8 mouse cellular contexts compared by ENCODE assay signal in the genomic region with DNA sequence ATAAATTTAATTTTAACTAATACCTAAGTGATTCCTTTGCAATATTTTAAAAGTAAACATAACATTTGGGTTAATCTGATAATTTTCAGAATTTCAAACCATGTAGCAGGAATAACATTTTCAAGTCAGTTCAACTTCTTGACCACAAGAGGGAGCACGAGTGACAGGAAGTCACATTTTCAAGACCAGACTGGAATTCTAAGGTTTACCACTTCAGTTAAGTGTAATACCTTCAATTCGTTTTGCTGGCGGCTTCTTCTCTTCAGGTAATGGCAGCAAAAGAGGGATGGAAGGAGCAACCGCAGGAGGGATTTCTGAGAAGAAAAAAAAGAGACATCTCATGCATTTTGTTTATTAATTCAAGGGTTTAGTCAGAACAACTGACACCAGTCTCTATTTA.
DNase-seq lines count a peak whose midpoint lies in the region; ATAC-seq and TF ChIP-seq lines count a peak whose summit lies in the region.

No protein-coding gene starts in this region.

- DNase-seq in cerebellum, adult 2 months, result peak in 1 of 2 experiments; percentile 25
- no peak for DNase-seq in cerebellum, adult 11-12 months
- peak in 2 of 3 experiments; percentile 3 to 4 for DNase-seq in liver, embryonic 14.5 days (ENCODE audit: low read depth in 3 of 3, low spot score in 3 of 3)
- no peak for DNase-seq in liver, embryonic 11.5 days (ENCODE audit: low spot score)
- DNase-seq in cerebellum, adult 9-10 months, result peak; percentile 34
- peak; percentile 41 for DNase-seq in lung, postnatal 36 days

- no peak overlapping the region for H3K9ac ChIP-seq in liver, embryonic 14.5 days (replicated peaks)
- H3K9ac ChIP-seq in liver, embryonic 11.5 days (ENCODE audit: low read depth, low read length), result no peak overlapping the region
- H3K9ac ChIP-seq in heart, embryonic 11.5 days (ENCODE audit: low read depth, low read length), result no peak overlapping the region

- H3K4me2 ChIP-seq in liver, embryonic 14.5 days (ENCODE audit: low read depth), result no peak overlapping the region
- H3K4me2 ChIP-seq in liver, embryonic 11.5 days, result no peak overlapping the region
- H3K4me2 ChIP-seq in heart, embryonic 11.5 days, result no peak overlapping the region

- WGBS in cerebellum, adult 2 months, result 24% methylated on average over 4 of the region's 4 CpGs
- WGBS in liver, embryonic 14.5 days (ENCODE audit: insufficient replicate concordance), result 17% methylated on average over 4 of the region's 4 CpGs
- WGBS in liver, embryonic 11.5 days, result 27% methylated on average over 4 of the region's 4 CpGs
- WGBS in heart, embryonic 11.5 days (ENCODE audit: insufficient replicate concordance), result 26% methylated on average over 4 of the region's 4 CpGs

- H3K27me3 ChIP-seq in cerebellum, adult 2 months (ENCODE audit: control insufficient read depth, insufficient read depth, low read length), result no peaks in the 10 kb centered on the region
- no peaks in the 10 kb centered on the region for H3K27me3 ChIP-seq in liver, embryonic 14.5 days (ENCODE audit: control insufficient read depth, insufficient read depth, low read length)
- H3K27me3 ChIP-seq in liver, embryonic 11.5 days (replicated peaks; ENCODE audit: control insufficient read depth, insufficient read depth, low read length), result no peaks in the 10 kb centered on the region
- no peaks in the 10 kb centered on the region for H3K27me3 ChIP-seq in heart, embryonic 11.5 days (ENCODE audit: control insufficient read depth, insufficient read depth, low read length)

- no peak overlapping the region for H3K27ac ChIP-seq in cerebellum, adult 2 months (ENCODE audit: insufficient read depth, low read length)
- H3K27ac ChIP-seq in liver, embryonic 14.5 days, result no peak overlapping the region
- H3K27ac ChIP-seq in liver, embryonic 11.5 days (ENCODE audit: low read depth, low read length), result no peak overlapping the region
- H3K27ac ChIP-seq in heart, embryonic 11.5 days (ENCODE audit: low read depth, low read length), result no peak overlapping the region

- no peak for TF ChIP-seq EP300 in liver, embryonic 14.5 days (IDR thresholded peaks at IDR 0.05; ENCODE audit: low read depth)

- no peak overlapping the region for H3K4me3 ChIP-seq in cerebellum, adult 2 months (replicated peaks; ENCODE audit: insufficient read depth, low read depth, low read length)
- H3K4me3 ChIP-seq in liver, embryonic 14.5 days (ENCODE audit: insufficient read depth in 1 of 2, low read depth in 2 of 2, low read length in 2 of 2), result no peak overlapping the region
- H3K4me3 ChIP-seq in liver, embryonic 11.5 days (ENCODE audit: low read depth, low read length), result no peak overlapping the region
- H3K4me3 ChIP-seq in heart, embryonic 11.5 days (ENCODE audit: low read depth, low read length), result no peak overlapping the region

- TF ChIP-seq CTCF in cerebellum, adult 2 months (IDR thresholded peaks at IDR 0.05; ENCODE audit: borderline replicate concordance, insufficient read depth, low read depth, low read length), result peak; percentile 36; the same call in 1 of the 2 replicates
- peak; percentile 57 for TF ChIP-seq CTCF in liver, embryonic 14.5 days (IDR thresholded peaks at IDR 0.05; ENCODE audit: low read depth)

- no peak for TF ChIP-seq POLR2A in cerebellum, adult 2 months (IDR thresholded peaks at IDR 0.05; ENCODE audit: borderline replicate concordance, insufficient read depth, low read length)

- no peaks in the 10 kb centered on the region for H3K36me3 ChIP-seq in liver, embryonic 14.5 days (replicated peaks; ENCODE audit: control insufficient read depth, insufficient read depth, low read depth)
- H3K36me3 ChIP-seq in liver, embryonic 11.5 days (ENCODE audit: control insufficient read depth, insufficient read depth, low read length), result no peaks in the 10 kb centered on the region
- 0 out of 2 replicates have a peak, but pooled peaks cover 4% of the 10 kb centered on the region for H3K36me3 ChIP-seq in heart, embryonic 11.5 days (ENCODE audit: control insufficient read depth, insufficient read depth, low read length)

- no peak for ATAC-seq in liver, embryonic 14.5 days (ENCODE audit: insufficient read depth)
- no peak for ATAC-seq in liver, embryonic 11.5 days (replicated peaks; ENCODE audit: low FRiP score)
- ATAC-seq in heart, embryonic 11.5 days (replicated peaks; ENCODE audit: insufficient number of reproducible peaks, low FRiP score, low TSS enrichment), result no peak
- ATAC-seq in erythroid progenitor cell, adult 5-6 weeks (replicated peaks; ENCODE audit: low FRiP score, poor library complexity, severe bottlenecking), result no peak

- no peaks in the 10 kb centered on the region for H3K4me1 ChIP-seq in cerebellum, adult 2 months (ENCODE audit: control insufficient read depth, insufficient read depth, low read length)
- no peaks in the 10 kb centered on the region for H3K4me1 ChIP-seq in liver, embryonic 14.5 days (replicated peaks; ENCODE audit: control insufficient read depth in 2 of 2, insufficient read depth in 2 of 2, low read length in 1 of 2)
- H3K4me1 ChIP-seq in liver, embryonic 11.5 days (replicated peaks; ENCODE audit: control insufficient read depth, insufficient read depth, low read length), result no peaks in the 10 kb centered on the region
- H3K4me1 ChIP-seq in heart, embryonic 11.5 days (ENCODE audit: control insufficient read depth, insufficient read depth, low read length), result no peaks in the 10 kb centered on the region

- no peaks in the 10 kb centered on the region for H3K9me3 ChIP-seq in liver, embryonic 14.5 days (ENCODE audit: control insufficient read depth, low read length)
- H3K9me3 ChIP-seq in liver, embryonic 11.5 days (ENCODE audit: control insufficient read depth, low read length), result no peaks in the 10 kb centered on the region
- no peaks in the 10 kb centered on the region for H3K9me3 ChIP-seq in heart, embryonic 11.5 days (replicated peaks; ENCODE audit: control insufficient read depth, low read length)

Comparison
In these comparisons a context has a peak if more than half of its experiments do, and no peak if none do; other contexts are left out.
1. DNase-seq: peak in liver, embryonic 14.5 days (2 of 3), cerebellum, adult 9-10 months (single experiment) and lung, postnatal 36 days (single experiment); none in cerebellum, adult 11-12 months (single experiment) and liver, embryonic 11.5 days (single experiment).